Mouse (Mus musculus) ES-Bruce4 (cell line): ENCODE measurements around the gene Lrrc8c. TPM values are rescaled to one million over a fixed set of nuclear protein-coding genes. Genes with fewer than 3 reads are reported as not detected.

Source experiments
- H3K27ac ChIP-seq: 2 replicates; pipeline ENCODE4 v1.5.1; 2012; ENCODE audit warnings: low read length, inconsistent platforms; ENCODE audit not compliant: insufficient read depth
- H3K27me3 ChIP-seq: 2 replicates; pipeline ENCODE4 v1.6.1; 2012; ENCODE audit warnings: mild to moderate bottlenecking, low read length, inconsistent platforms; ENCODE audit not compliant: control insufficient read depth, poor library complexity, insufficient read depth, severe bottlenecking
- H3K36me3 ChIP-seq: 2 replicates; pipeline ENCODE4 v1.6.1; 2012; ENCODE audit warnings: inconsistent platforms, mild to moderate bottlenecking, low read length, moderate library complexity; ENCODE audit not compliant: control insufficient read depth, poor library complexity, insufficient read depth, severe bottlenecking
- H3K4me1 ChIP-seq: one replicate; pipeline ENCODE4 v1.8.1; 2011; ENCODE audit warnings: low read length; ENCODE audit not compliant: control insufficient read depth, insufficient read depth
- H3K4me3 ChIP-seq: 2 replicates; pipeline ENCODE4 v1.5.1; 2011; ENCODE audit warnings: low read depth, mild to moderate bottlenecking, low read length
- H3K9ac ChIP-seq: 2 replicates; pipeline ENCODE4 v1.6.1; 2012; ENCODE audit warnings: low read depth, mild to moderate bottlenecking, inconsistent platforms; ENCODE audit not compliant: poor library complexity, severe bottlenecking
- H3K9me3 ChIP-seq: replicated peaks from 2 replicates; pipeline ENCODE4 v1.6.1; 2012; ENCODE audit warnings: mild to moderate bottlenecking, low read length, inconsistent platforms; ENCODE audit not compliant: control insufficient read depth, poor library complexity, insufficient read depth, severe bottlenecking
- CTCF ChIP-seq: IDR thresholded peaks from one replicate; pipeline ENCODE4 v1.8.1; 2011; ENCODE audit warnings: low read depth, low read length
- EP300 ChIP-seq: IDR thresholded peaks from 2 replicates; pipeline ENCODE4 v1.6.1; 2011; ENCODE audit warnings: low read depth, low read length; ENCODE audit not compliant: insufficient read depth
- POLR2A ChIP-seq: IDR thresholded peaks from one replicate; pipeline ENCODE4 v1.8.1; 2011; ENCODE audit warnings: low read length; ENCODE audit not compliant: insufficient read depth
- polyA plus RNA-seq: library from polyadenylated mRNA; stranded (reverse); fragments of >200 nt; gene quantifications from 2 replicates; pipeline ENCODE4 v1.2.4, GENCODE M21; 2011; ENCODE audit warnings: low read depth; ENCODE audit not compliant: missing spikeins, insufficient read depth, insufficient read length

Lrrc8c gene
- polyA plus RNA-seq, 1 experiment: 11.5 TPM

DNA sequence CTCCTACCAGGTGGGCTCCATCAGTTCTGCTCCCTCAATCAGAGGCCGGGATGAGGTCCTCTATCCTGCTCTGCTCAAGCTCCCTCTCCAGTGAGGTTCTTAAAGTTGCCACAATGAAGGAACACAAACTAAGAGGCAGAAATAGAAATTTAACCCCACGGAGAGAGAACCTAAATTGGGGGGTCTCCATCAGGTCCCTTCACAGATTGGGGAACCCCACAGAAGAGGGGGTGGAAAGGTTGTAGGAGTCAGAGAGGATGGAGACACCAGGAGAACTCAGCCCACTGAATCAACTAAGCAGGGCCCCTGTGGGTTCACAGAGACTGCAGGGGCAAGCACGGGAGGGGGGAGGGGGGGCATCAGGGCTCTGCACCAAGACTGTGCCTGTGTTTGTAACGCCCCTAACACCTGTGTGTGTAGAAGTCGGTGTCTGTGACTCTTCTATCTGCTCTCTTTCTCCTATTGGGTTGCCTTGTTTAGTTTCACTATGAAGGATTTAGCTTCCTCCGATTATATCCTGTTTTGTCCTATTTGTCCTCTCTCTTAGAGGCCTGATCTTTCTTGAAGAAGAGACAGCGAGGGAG is 96.8 kb downstream of the Lrrc8c start:
- H3K9me3 ChIP-seq: no peaks in the 10 kb centered on the region
- H3K4me1 ChIP-seq: no peaks in the 10 kb centered on the region
- H3K36me3 ChIP-seq: no peaks in the 10 kb centered on the region
- H3K27me3 ChIP-seq: no peaks in the 10 kb centered on the region
- H3K9ac ChIP-seq: no peak overlapping the region
- no peak overlapping the region for H3K4me3 ChIP-seq
- TF ChIP-seq POLR2A: no peak
- TF ChIP-seq EP300: no peak
- TF ChIP-seq CTCF: no peak
- no peak overlapping the region for H3K27ac ChIP-seq

DNA sequence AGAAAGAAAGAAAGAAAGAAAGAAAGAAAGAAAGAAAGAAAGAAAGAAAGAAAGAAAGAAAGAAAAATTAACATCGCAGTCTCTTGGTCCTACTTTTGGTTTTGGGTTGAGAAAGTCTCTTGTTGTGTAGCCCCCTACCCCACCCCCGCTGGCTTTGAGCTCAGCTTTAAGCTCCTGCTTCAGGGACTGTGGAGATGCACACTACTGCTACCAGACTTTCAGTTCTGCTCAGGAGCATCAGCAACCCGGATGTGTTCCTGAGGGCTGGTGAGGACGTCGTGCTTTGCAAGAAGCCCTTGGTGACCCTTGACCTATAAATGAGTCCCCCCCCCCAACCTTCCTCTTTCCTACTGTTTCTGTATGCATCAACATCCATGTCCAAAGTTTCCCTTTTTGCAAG is 97.3 kb downstream of the Lrrc8c start:
- Histone ChIP-seq H3K9me3 (no peaks in the 10 kb centered on the region), H3K36me3 (no peaks in the 10 kb centered on the region), H3K9ac (no peak overlapping the region), H3K27ac (no peak overlapping the region), H3K4me1 (no peaks in the 10 kb centered on the region), H3K27me3 (no peaks in the 10 kb centered on the region), H3K4me3 (no peak overlapping the region)
- no peak for TF ChIP-seq POLR2A

DNA sequence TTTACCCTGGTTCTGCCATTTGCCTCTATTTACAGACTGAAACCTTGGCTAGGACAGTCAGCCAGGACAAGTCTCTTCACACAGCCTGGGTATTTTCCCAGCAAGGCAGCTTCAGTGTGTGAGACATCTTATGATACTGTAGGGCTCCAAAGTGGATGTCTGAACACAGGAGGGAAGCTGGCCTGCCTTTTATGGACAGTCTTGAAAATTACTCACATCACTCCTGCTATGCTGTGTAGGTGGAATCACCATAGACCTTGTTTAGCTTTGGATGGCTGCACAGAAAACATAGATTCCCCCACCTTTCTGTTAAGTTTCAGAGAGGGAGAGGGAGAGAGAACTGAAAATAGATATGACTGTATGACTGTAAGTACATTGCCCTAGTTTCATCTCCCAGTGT is 99.3 kb downstream of the Lrrc8c start:
- Histone ChIP-seq H3K9ac (no peak overlapping the region), H3K27me3 (no peaks in the 10 kb centered on the region), H3K27ac (no peak overlapping the region), H3K4me1 (no peaks in the 10 kb centered on the region), H3K36me3 (no peaks in the 10 kb centered on the region), H3K4me3 (no peak overlapping the region), H3K9me3 (no peaks in the 10 kb centered on the region)
- TF ChIP-seq CTCF: no peak
- no peak for TF ChIP-seq EP300
- TF ChIP-seq POLR2A: no peak

DNA sequence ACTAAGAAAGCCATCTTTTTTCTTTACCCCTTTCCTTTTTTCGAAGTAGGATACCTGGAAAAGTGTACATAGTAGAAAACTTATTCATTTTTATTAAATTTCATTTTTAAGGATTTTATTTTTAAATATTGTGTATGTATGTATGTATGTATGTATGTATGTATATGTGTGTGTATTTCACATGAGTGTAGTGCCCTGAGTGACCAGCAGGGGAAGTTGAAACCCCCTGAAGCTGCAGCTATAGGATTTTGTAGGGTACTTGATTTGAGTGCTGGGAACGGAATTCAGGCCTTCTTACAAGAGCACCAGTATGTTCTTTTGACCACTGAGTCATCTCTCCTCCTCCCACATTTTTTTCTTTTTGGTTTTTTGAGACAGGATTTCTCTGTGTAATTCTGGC is 100.5 kb downstream of the Lrrc8c start:
- Histone ChIP-seq H3K9ac (no peak overlapping the region), H3K27ac (no peak overlapping the region), H3K4me3 (no peak overlapping the region), H3K27me3 (no peaks in the 10 kb centered on the region), H3K9me3 (no peaks in the 10 kb centered on the region), H3K36me3 (no peaks in the 10 kb centered on the region), H3K4me1 (no peaks in the 10 kb centered on the region)
- no peak for TF ChIP-seq CTCF
- no peak for TF ChIP-seq POLR2A
- TF ChIP-seq EP300: no peak

DNA sequence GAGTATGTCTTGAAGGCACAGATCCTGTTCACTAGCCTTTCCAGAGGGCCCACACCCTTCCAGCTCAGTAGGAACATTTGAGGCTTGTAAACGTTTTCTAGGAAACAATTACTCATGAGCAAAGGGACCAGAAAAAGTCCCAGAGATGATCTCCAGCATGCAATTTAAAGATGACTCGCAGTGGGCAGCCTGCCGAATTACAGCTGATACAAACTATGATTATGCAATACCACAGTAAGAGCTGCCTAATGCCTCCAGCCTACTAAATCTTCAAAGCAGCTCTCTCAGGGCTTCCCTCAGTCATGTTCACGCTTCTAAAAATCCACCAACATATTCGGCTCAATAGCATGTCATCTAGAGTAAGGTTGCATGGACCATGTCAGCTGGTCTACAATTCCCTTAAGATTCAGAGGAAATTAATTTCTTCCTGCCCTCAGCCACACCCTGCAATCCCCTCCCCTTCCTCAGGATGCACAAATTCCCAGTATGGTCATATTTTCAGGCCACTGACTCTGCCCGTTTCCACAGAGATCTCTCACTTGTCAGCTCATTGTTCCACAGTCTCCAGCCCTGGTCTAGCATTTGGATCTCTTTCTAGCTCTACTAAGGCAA is 101.4 kb downstream of the Lrrc8c start:
- Histone ChIP-seq H3K27me3 (no peaks in the 10 kb centered on the region), H3K4me3 (no peak overlapping the region), H3K36me3 (no peaks in the 10 kb centered on the region), H3K9me3 (no peaks in the 10 kb centered on the region), H3K27ac (no peak overlapping the region), H3K9ac (no peak overlapping the region), H3K4me1 (no peaks in the 10 kb centered on the region)
- TF ChIP-seq CTCF: no peak
- TF ChIP-seq EP300: no peak
- no peak for TF ChIP-seq POLR2A

DNA sequence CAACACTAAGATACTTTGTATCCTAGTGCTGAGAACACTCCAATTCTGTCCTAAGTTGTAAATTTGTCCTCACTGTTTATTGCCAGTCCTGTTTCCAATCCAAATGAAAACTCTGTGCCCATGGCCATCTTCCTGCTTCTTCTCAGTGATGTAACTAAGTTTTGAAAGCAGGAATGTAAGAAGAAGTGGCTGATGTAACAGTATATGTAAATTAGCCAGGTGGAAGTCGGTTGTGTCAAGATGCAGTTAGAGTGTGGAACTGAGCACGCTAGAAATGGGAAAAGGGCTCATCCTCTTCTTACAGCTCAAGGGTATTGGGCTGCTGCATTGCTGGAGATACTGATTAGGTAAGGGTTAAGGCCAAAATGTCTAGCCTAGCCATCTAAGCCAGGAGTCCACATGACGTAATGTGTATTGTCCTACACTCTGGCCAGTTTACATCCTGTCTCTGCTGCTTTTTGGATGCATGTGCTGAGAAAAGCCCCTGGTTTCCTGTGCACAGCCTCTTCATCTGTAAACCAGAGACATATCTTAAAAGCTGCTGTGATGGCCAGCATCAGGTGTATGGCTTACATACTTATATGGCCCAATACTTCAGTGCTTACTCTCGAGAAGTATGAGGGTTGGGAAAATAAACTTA is 104.0 kb downstream of the Lrrc8c start:
- TF ChIP-seq CTCF (no peak), POLR2A (no peak), EP300 (no peak)
- H3K9ac ChIP-seq: no peak overlapping the region
- no peaks in the 10 kb centered on the region for H3K27me3 ChIP-seq
- no peaks in the 10 kb centered on the region for H3K9me3 ChIP-seq
- H3K4me1 ChIP-seq: no peaks in the 10 kb centered on the region
- no peak overlapping the region for H3K4me3 ChIP-seq
- H3K27ac ChIP-seq: no peak overlapping the region
- H3K36me3 ChIP-seq: no peaks in the 10 kb centered on the region
